Mouse (Mus musculus) ES-CJ7 (cell line): ENCODE data around the gene Tas2r144.

Experiments
- DNase-seq: peaks from one replicate; pipeline ENCODE4 v3.0.0; 2011; ENCODE audit warnings: low read depth, low spot score

Gene Tas2r144

GRCm38 (mm10) chr6:42264626-42265312 is 49.6 kb downstream of the Tas2r144 start, which contains the start of gene Casp2:
TSS of gene Casp2 (plus strand) at chr6:42264985.
- DNase-seq, result peak; percentile 99
